Mouse (Mus musculus): ENCODE data around the gene Baiap3. TPM values are rescaled to one million over a fixed set of nuclear protein-coding genes. Genes with fewer than 3 reads are reported as not detected.
A peak's percentile ranks its signal among the peaks of the same experiment; 100 is the strongest.

The Baiap3 gene
- total RNA-seq (2021), result 10 to 100 TPM; 24.4 to 30.7 TPM
- long read RNA-seq, experiment 1, full-length matches to known transcripts, result 7 of 17 reads
- long read RNA-seq, experiment 1, partial matches to known transcripts, result 6 of 17 reads
- long read RNA-seq, experiment 1, other reads (novel, unspliced or antisense), result 4 of 17 reads
- long read RNA-seq, experiment 2, full-length matches to known transcripts, result 5 of 27 reads
- long read RNA-seq, experiment 2, partial matches to known transcripts, result 12 of 27 reads
- long read RNA-seq, experiment 2, other reads (novel, unspliced or antisense), result 10 of 27 reads

DNA sequence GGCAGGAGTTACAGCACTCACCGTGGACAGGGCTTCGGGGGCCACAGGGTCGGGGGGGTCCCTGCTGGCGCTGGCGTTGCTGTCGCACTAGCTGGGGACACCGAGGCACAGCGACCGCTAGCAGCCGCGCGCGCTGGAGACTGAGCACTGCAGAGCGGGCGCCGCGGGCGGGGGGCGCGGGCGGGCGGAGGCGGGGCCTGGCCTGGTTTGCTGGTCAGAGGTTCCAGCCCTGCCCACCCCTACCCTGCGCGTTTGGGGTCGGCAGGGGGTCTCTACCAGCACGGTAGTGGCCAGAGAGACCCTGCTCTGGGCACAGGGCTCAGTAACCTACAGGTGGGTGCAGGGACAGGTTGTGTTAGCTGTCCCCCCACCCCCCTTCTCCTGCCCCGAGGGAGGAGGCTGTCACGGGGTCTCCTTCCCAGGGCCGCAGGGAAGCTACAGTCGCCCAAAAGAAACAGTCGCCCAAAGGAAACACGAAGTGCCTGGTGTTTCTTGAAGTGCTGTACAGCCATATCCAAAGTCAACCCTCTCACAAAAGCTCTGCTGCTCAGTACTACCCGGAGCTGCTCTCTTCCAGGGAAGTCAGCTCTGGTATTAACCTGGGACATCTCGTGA, at the start of gene Baiap3:
TSS of gene Baiap3 (minus strand) at position 225 of the 615 bp plus-strand sequence.
- DNase-seq (ENCODE audit: low spot score in 2 of 2), result no peak

DNA sequence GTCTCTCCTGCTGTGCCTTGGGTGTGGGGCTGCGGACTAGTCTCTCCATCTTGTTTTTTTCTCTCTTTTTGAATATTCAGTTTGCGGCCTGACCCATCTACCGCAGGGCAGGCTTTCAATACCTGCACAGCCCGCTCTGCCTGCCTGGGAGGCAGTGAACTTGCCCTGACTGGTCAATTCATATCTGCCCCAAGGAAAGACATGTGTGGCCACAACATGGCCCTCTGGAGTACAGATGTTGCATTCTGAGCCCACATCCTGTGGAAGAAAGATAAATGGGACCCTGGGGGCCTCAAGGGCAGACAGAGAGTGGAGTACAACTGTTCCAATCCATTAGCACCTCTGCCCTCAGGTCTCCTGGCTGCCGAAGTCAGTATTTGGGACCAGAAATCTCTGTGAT, 41.9 kb upstream of the Baiap3 start, which contains the start of gene Prss34:
TSS of gene Prss34 (plus strand) at position 301 of the 400 bp plus-strand sequence.
- no peak for DNase-seq (ENCODE audit: low spot score in 2 of 2)

DNA sequence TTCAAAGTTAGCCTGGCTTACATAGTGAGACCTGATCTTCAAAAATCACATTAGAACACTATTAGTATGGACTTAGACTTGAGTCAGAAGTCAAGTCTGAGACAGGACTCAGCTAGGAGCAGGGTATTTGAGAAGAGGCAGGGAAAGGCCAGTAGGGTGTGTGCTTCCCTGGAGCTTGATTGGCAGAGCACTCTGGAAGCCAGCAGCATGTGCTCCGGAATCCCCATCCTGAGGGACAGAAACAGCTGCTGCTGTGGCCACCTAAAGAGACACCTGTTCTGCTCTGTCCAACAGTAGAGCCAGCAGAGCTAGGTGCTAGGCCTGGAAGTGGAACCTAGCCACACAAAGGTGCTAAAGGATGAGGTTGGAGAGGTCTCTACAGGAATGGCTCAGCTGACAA, 37.9 kb upstream of the Baiap3 start:
- DNase-seq (ENCODE audit: low spot score in 2 of 2), result no peak

DNA sequence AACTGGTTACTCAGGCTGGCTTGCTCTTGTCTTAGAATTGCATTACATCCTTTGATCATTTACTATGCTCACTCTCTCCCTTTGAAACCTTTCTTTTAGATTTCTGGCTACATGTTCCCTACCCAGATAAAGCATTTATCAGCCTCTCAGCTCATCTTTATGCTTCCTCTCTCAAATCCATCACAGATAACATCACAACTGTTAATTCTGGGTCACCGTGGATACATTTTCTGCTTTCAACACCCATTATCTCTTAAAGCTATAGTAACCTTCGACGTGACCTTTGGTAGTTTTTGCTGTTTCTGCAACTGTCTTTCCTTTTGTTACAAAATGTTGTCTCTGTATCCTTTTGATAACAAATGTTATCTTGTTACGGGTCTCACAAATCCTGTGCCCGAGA, 37.3 kb upstream of the Baiap3 start:
- DNase-seq (ENCODE audit: low spot score in 2 of 2), result no peak

DNA sequence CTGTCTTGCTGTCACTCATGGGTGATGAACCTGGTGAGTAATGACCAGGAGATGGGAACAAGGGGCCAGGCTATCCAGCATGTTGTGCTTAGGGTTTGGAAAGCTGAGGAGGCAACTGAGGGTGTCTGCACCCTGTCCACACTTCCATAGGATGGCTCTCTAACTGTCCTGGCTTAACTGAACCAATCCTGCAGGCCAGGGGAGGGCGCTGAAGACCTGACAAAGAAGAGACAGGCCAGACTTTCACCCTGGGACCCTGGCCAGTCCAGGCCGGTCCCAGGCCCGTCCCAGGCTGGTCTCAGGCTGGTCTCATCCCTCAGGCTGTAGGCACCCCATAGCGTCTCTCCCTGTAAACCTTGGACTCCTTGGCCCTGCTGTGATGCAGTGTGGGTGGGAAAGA, 34.2 kb upstream of the Baiap3 start:
- DNase-seq (ENCODE audit: low spot score in 2 of 2), result no peak

DNA sequence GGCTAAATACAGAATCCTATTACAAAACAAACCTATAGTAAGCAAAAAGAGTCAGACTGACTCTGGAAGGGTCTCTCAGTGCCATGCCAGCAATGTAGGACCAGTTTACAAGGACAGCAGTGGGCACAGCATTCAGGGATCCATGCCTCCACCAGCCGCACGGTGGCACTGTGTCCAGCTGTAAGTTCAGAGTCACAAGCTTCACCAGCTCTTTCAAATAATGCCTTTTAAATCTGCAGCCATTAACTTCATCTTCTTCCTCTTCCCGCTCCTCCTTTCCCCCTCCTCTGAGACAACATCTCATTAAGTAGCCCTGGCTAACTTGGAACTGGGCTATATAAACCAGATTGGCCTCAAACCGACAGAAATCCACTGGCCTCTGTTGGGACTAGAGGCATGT, 32.7 kb upstream of the Baiap3 start:
- DNase-seq (ENCODE audit: low spot score in 2 of 2), result no peak

DNA sequence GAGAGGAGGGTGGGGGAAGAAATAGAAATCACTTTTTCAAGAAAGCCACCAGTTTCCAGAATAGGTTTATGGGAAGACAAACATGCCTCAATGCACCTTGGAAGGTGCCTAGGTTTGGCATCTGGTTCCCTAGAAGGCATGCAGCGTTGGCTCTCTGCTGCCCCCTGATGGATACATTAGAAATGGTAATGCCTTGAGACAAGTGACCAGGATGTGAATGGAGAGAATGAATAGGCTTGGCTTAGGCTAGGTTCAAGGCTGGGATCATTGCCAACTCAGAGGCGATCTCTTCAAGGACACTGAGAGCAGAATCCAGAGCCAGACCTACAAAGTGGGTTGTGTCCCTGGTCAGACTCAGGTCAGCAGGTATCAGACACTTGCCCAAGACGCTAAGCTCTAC, 28.9 kb upstream of the Baiap3 start:
- DNase-seq (ENCODE audit: low spot score in 2 of 2), result peak in 1 of 2 experiments; percentile 46

DNA sequence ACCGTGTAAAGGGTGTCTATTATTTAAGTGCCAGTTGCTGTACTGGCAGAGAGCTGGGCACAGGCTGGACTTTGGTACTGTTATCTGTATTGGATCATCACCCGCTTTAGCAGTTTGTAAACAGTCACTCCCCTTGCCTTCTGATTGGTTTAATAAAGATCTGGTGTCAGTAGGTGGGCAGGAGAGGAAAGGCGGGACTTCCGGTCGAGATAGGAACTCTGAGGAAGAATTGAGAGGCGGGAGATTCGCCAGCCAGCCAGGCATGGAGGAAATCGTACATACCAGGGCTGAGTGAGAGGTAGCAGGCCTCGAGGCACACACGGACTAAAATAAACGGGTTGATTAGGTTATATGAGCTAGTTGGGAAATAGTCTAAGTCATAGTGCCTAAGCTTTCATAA, 26.0 kb upstream of the Baiap3 start:
- DNase-seq (ENCODE audit: low spot score in 2 of 2), result no peak

DNA sequence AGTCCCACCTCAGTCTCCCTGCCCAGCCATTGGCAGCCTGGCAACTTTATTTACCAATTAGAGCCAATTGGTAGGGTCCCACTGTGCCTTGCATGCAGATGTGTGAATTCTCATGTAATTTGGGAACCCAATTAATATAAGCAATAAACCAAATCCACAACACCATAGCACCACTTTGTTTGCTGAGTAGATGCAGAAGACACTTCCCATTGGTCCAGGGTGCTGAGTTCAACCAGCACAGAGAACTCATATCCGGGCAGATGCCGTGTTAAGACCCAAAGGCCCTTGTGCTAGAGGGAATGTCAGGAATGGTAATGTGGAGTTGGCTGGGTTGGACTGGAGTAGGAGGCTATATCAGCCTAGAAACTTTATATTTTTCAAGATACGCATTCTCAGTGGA, 19.7 kb upstream of the Baiap3 start:
- no peak for DNase-seq (ENCODE audit: low spot score in 2 of 2)

DNA sequence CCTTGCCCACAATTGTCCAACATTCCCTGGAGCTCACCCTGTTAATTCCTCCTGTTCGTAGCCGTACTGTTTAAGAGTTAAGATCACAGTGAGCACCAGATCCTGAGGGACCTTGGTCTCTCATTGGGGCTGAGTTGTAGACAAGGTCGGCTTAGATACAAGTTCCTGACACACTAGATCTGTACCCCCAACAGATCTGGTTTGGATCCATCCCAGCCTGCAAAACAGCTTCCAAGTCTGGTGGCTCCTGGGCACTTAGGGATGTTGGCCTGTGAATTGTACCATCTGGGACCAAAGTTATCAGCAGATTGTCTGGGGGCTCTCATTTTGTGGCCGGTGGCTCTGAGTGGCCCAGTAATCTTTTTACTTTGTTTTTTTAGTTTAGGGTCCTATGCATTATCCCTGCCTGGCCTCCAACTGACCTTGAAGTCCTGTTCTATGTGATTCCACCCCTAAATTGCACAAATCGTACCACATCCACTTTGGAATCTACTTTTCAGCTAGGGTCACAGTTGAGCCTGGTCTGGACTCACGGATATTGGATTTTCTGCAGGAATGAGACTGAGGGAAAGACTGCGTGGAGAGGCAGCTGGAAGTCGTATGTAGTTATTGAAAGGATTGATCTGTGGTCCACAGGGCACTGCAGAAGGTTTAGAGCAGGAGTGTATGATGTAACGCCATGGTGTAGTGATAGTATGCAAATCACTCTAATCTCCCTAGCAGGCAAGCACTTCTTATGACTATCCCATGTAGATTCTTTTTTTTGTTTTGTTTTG, 18.6 kb upstream of the Baiap3 start, which contains the start of gene Ube2i:
TSS of gene Ube2i (minus strand) at position 52 of the 776 bp plus-strand sequence.
- no peak for DNase-seq (ENCODE audit: low spot score in 2 of 2)

DNA sequence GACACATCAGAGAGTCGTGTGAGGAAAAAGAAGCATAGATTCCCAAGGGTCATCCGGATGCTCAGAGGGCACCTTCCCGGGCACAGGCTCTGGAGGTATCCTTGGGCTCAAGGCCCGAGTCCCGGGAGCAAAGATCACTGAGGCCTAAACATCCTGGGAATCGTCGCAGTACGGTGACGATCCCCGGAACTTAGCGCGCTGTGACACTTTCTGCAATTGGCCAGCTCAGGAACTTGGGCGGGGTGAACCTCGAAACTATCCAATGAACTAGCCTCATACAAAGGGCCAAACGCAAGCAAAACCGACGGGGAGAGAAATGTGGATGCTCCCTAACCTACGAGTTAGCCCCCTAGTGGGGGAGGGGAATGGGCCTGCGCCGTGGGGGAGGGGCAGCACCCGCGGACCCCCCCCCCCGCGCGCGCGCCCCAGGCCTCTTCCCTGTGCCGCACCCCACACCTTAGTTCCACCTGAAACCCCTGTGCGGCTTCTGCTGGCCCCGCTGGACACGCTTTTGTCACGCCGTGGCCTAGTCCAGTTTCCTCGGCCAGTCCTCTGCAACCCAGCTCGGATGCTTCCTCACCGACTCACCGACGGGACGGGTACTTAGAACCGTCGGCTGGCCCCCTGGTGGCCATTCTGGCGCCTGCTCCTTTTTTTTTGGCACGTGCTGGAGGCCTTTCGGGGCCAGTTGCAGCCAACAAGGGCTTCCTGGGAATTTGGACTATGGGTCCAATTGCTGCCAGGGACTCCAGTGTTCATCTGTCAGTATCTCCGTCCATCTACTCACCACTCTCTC, 17.7 kb upstream of the Baiap3 start:
- peak; percentile 83 to 90 for DNase-seq (ENCODE audit: low spot score in 2 of 2)

DNA sequence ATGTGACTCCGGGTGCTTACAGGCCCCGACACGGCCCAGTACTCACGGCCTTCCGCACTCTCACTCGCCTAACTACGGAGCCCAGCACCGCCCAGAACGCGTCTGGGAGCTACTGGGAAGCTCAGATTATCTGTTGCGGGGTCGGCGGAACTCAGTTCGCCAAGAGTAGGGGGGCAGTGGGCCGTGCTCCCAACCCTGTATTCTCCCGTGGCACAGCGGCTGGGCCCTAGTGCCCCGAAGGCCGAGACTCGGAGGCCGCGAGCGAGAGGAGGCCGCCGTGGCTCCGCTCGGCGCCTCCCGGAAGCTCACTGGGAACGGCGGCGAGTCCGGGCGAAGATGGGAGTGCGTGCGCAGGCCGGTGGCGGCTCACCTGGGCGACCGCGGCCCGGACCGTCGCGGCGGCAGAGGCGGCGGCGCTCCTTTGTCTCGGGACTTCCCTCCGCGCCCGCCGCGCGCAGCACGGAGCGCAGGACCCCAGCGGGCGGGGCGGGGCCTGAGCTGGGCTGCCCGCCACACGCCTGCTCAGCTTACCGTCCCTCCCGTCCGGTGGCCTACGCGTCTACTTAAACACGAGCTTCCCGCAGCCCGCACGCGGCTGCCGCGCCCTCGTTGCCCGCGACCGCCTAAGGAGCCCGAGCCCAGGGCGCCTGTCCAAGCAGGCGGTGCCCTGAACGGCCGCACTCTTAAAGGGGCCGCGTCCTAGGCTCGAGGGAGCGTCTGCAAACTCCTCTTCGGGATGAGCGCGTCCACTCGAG, 17.0 kb upstream of the Baiap3 start:
- peak in 1 of 2 experiments; percentile 77 for DNase-seq (ENCODE audit: low spot score in 2 of 2)

DNA sequence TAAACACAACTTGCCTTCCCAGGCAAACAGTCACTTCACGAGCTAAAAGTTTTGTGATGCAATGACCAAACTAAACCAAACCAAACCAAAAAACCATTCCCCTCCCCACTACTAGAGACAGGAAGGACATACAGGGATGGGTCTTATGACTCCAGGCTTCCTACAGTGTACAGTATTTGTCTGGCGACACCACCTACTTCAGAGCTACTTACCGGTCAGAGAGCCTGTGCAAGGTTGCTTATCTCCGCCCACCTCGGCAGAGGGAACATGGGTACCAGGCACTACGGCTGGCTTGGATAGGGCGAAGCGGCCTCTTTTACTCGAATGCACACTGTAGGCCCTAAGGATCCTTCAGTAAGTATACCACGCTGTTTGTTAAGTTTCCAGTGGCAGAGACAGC, 16.2 kb upstream of the Baiap3 start:
- no peak for DNase-seq (ENCODE audit: low spot score in 2 of 2)

DNA sequence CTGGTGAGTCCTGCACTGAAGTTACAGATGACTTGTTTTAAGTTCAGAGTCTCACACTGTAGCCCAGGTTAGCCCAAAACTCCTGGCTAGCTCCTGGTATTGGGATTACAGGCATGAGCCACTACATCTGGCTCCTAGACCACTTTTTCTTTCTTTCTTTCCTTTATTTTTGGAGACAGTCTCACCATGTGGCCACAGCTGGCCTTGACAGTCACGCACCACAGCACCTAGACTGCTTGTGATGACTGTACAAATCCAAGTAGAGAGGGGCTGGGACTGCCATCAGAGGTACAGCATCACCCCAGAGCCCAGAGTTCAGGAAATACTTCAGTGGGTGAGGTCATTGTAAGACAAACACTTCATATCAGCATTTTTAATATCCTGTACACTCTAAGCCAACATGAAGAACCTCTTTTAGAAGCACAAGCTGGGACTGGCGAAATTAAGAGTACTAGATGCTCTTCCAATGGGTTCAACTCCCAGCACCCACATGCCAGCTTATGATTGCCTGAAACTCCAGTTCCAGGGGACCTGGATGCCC, 14.7 kb upstream of the Baiap3 start:
- DNase-seq (ENCODE audit: low spot score in 2 of 2), result no peak

DNA sequence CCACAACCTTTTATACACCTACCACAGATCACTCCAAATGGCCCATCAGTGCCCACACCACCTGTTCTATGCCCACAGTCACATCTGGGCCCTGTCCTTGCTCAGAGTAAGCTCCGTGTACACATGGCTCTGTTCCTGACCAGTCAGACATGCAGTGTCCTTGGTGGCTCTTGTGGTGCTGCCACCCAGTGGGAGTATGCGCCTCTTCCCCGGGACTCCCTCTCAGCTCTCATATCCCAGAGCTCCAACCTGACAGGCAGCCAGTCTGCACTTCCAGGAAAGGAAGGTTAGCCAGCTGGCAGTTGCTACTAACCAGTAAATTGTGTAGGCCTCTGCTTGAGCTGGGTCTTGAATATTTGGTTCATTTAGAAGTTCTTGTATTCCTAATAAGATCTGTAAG, 8.3 kb upstream of the Baiap3 start:
- DNase-seq (ENCODE audit: low spot score in 2 of 2), result no peak

DNA sequence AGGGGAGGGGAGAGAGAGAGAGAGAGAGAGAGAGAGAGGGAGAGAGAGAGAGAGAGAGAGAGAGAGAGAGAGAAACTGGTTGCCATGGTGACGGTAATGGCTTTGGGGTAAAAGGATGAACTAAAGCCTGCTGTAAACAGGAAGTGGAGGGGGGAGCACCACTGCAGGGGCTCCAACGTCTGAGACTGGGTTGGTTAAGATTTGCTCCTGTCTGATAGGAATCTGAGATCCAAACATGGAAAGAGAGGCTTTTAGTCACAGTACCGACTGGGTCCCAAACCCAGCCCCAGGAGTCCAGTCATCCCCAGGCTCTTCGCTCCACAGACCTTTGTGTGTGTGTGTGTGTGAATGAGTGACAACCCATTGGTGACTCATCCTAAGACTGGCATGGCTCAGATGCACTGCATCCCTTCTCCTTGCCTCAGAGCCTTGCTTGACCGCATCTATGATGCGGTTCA, 1.7 kb upstream of the Baiap3 start:
- DNase-seq (ENCODE audit: low spot score in 2 of 2), result no peak

DNA sequence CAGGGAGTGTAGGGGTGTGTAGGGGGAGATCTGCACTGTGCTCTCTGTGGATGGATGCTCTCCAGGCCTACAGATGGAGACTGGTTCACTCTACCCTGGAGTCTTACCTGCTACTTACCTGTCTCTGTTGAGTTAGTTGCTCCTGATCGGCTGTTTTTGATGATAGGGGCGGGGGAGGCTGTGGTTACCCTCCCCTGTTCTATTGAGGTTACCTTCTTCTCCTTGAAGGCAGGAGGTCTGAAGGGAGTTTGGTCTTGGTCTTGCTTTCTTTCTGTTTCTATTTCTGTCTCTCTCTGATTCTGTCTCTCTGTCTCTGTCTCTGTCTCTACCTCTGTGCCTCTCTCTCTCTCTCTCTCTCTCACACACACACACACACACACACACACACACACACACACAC, 1.1 kb downstream of the Baiap3 start:
- DNase-seq (ENCODE audit: low spot score in 2 of 2), result no peak

DNA sequence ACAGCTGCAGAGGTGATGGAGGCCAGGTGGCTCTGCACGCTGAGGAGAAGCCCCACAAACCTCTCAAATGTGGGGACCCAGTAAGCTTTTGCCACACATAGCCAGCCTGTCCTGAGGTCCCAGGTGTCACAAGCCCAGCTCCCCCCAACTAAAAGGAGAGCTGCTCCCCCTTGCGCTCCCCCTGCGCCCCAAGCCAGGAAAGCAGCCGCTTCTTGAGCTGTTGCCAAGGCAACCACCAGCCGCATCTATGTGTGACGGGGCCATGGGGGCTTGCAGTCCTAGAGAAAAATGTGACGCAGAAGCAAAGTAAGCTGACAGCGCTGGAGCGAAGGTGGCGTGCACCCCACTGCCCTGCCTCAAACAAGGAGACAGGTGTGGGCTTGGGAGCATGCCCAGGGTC, 2.4 kb downstream of the Baiap3 start:
- no peak for DNase-seq (ENCODE audit: low spot score in 2 of 2)

DNA sequence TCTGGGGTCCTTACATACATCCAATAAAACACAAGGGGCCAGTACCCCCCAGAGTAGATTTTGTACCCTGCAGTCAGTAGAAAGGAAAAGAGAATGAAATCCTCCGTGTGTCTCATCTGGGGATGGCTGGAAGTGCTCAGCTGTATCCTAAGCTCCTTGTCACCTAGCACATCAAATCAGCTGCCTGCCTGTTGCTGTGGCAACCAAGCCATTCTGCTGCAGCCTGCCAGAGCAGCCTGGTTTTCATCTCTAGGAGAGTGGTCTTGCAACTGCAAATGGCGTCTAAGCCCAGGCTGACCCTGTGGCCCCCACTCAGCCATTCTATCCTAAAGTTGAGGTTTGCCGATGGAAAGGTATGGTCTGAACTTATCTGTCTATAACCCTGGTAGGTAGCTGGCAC, 3.5 kb downstream of the Baiap3 start:
- no peak for DNase-seq (ENCODE audit: low spot score in 2 of 2)

DNA sequence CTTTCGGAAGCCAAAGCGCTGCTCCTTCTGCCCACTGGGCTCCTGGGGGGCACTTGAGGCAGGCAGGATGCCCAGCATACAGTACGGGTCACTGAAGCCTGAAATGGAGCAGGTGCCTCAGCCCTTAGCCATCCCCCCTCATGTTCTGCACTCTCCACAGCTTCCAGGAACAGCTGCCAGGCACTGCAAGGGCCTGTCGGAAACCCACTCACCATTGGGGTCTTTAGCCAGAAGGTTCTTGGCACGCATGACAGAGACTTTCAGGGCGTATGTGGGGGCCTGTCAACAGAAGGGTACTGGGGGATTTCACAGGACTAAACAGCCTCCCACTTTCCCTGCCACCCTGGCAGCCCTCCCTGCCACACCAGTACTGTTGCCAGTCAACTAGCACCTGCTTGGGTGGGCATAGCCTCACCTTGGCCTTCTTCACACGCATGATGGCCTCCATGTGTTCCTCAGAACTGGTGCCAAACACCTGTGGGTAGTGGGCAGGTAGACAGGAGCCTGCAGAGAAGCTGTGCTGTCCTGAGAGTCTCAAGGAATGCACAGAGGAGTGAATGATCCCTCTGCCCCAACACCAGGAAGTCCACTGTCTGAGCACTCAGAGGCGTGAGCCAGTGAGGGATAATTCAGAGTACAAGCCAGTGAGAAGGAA, 5.9 kb downstream of the Baiap3 start:
- DNase-seq (ENCODE audit: low spot score in 2 of 2), result no peak
